Mouse (Mus musculus) ES-E14 (cell line): Measurements from ENCODE around the gene Lrrn1.

Experiments
- HCFC1 ChIP-seq: IDR thresholded peaks from 2 replicates; pipeline ENCODE4 v1.6.1; 2012; ENCODE audit warnings: low read length, inconsistent platforms, borderline replicate concordance; ENCODE audit not compliant: insufficient read depth
- MAFK ChIP-seq: IDR thresholded peaks from 2 replicates; pipeline ENCODE4 v1.6.1; 2014; ENCODE audit warnings: mild to moderate bottlenecking, low read depth, low read length, inconsistent platforms; ENCODE audit not compliant: insufficient read depth
- ZC3H11A ChIP-seq: IDR thresholded peaks from 2 replicates; pipeline ENCODE4 v1.6.1; 2012; ENCODE audit warnings: low read depth, mild to moderate bottlenecking, inconsistent platforms, low read length, borderline replicate concordance
- ZNF384 ChIP-seq: IDR thresholded peaks from 2 replicates; pipeline ENCODE4 v1.6.1; 2012; ENCODE audit warnings: low read depth, low read length, inconsistent platforms

GRCm38 (mm10) chr6:107577309-107577708 is 47.7 kb downstream of the Lrrn1 start:
- TF ChIP-seq ZC3H11A, result no peak
- no peak for TF ChIP-seq MAFK
- TF ChIP-seq ZNF384, result no peak
- no peak for TF ChIP-seq HCFC1
